Mouse (Mus musculus) T-helper 2 cell (primary cell): ENCODE results near the gene Treh.
"Not testable (repeated sequence)": the region's sequence is repeated elsewhere in the genome, so short reads cannot be mapped to it uniquely, and the experiment has no call there.

ENCODE experiments used
- in situ Hi-C: fragments of 300-600 bp; cut with MboI, MseI; formaldehyde crosslinking; loops from one replicate; pipeline ENCODE4 v1.15.1; 2025; ENCODE audit warnings: high pct_unique_total_duplicates

Treh gene

GRCm38 (mm10) chr9:44673005-44673404 lies at the start of gene Treh:
Gene Treh, plus strand, starts transcription at chr9:44673233.
- in situ Hi-C loops = no loop called here

- in situ Hi-C loops = loop anchor here (25.0 kb wide), 1 partner anchor 1488 kb away; no protein-coding TSS in a partner anchor
Observed at GRCm38 (mm10) chr9:44624390-44624789, 48.6 kb upstream of the Treh start.

GRCm38 (mm10) chr9:44626268-44626667 lies 46.8 kb upstream of the Treh start:
- in situ Hi-C loops = no loop called here

- in situ Hi-C loops = loop anchor here (10.0 kb wide), 1 partner anchor 187 kb away; no protein-coding TSS in a partner anchor
Observed at GRCm38 (mm10) chr9:44637551-44638169, 35.4 kb upstream of the Treh start.

- in situ Hi-C loops = loop anchor here (10.0 kb wide), 1 partner anchor 186 kb away; no protein-coding TSS in a partner anchor
Observed at GRCm38 (mm10) chr9:44638726-44639125, 34.3 kb upstream of the Treh start.

- in situ Hi-C loops = not testable (repeated sequence)
Observed at GRCm38 (mm10) chr9:44640028-44640427, 33.0 kb upstream of the Treh start.

- in situ Hi-C loops = no loop called here
Observed at GRCm38 (mm10) chr9:44640646-44641357, 32.2 kb upstream of the Treh start.

- in situ Hi-C loops = no loop called here
Observed at GRCm38 (mm10) chr9:44641616-44642015, 31.4 kb upstream of the Treh start.

- in situ Hi-C loops = no loop called here
Observed at GRCm38 (mm10) chr9:44643103-44643502, 29.9 kb upstream of the Treh start.

GRCm38 (mm10) chr9:44644186-44644585 lies 28.8 kb upstream of the Treh start:
- in situ Hi-C loops = no loop called here

GRCm38 (mm10) chr9:44645481-44645880 lies 27.6 kb upstream of the Treh start:
- in situ Hi-C loops = no loop called here

- in situ Hi-C loops = no loop called here
Observed at GRCm38 (mm10) chr9:44645924-44646323, 27.1 kb upstream of the Treh start.

- in situ Hi-C loops = no loop called here
Observed at GRCm38 (mm10) chr9:44646366-44646765, 26.7 kb upstream of the Treh start.

GRCm38 (mm10) chr9:44647026-44647425 lies 26.0 kb upstream of the Treh start:
- in situ Hi-C loops = no loop called here

- in situ Hi-C loops = no loop called here
Observed at GRCm38 (mm10) chr9:44647656-44648055, 25.4 kb upstream of the Treh start.

GRCm38 (mm10) chr9:44648881-44649281 lies 24.2 kb upstream of the Treh start:
- in situ Hi-C loops = no loop called here

GRCm38 (mm10) chr9:44652027-44652426 lies 21.0 kb upstream of the Treh start:
- in situ Hi-C loops = no loop called here

GRCm38 (mm10) chr9:44653896-44654295 lies 19.1 kb upstream of the Treh start:
- in situ Hi-C loops = no loop called here

GRCm38 (mm10) chr9:44655098-44656066 lies 17.7 kb upstream of the Treh start:
- in situ Hi-C loops = no loop called here

GRCm38 (mm10) chr9:44663706-44664105 lies 9.3 kb upstream of the Treh start:
- in situ Hi-C loops = no loop called here

- in situ Hi-C loops = no loop called here
Observed at GRCm38 (mm10) chr9:44671416-44671815, 1.6 kb upstream of the Treh start.

- in situ Hi-C loops = no loop called here
Observed at GRCm38 (mm10) chr9:44672291-44672865, 655 bp upstream of the Treh start.
